Mouse (Mus musculus): Measurements from ENCODE around the gene Atp5h.

DNA sequence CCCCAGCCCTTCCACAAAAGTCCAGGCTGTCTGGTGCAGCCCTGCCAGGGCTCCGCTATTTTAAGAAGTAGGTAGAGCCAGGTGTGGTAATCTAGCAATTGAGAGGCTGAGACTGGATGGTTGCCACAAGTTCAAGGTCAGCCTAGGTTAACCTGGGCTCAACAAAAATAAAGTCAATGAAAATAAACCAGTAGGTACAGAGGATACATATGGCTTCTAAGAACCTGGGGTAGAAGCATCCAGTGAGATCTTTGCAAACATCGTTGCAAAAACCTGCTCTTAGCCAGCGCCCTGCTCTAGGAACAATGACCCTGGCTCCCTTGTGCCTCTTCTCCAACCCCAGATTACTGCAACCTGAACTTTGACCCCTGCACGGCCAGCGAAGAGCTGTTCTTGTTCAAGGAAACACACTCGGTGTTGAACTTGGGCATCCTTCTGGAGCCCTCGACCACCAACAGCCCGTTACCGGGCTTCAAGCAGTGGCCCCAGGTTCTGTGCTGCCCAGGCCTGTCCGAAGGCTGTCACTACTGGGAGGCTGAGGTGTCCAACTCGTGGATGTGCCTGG, 27.6 kb upstream of the Atp5h start:
- TF ChIP-seq CTCF (IDR thresholded peaks at IDR 0.05; ENCODE audit: control insufficient read depth, insufficient read depth, insufficient read length): no peak
- no peak for TF ChIP-seq FOSL1 (IDR thresholded peaks at IDR 0.05; ENCODE audit: insufficient read depth, low read length, poor library complexity, severe bottlenecking)
- no peak for TF ChIP-seq MAX (IDR thresholded peaks at IDR 0.05)
- no peak for TF ChIP-seq USF1 (IDR thresholded peaks at IDR 0.05; ENCODE audit: low read depth)
